Mouse (Mus musculus): ENCODE results near the gene Wfdc5.
"Not testable (repeated sequence)": the region's sequence is repeated elsewhere in the genome, so short reads cannot be mapped to it uniquely, and the experiment has no call there.

Gene Wfdc5

GRCm38 (mm10) chr2:164182692-164183255 is at the start of gene Wfdc5:
TSS of gene Wfdc5 (minus strand) at chr2:164182742.
- DNase-seq (ENCODE audit: low spot score in 2 of 2), result no peak

DNA sequence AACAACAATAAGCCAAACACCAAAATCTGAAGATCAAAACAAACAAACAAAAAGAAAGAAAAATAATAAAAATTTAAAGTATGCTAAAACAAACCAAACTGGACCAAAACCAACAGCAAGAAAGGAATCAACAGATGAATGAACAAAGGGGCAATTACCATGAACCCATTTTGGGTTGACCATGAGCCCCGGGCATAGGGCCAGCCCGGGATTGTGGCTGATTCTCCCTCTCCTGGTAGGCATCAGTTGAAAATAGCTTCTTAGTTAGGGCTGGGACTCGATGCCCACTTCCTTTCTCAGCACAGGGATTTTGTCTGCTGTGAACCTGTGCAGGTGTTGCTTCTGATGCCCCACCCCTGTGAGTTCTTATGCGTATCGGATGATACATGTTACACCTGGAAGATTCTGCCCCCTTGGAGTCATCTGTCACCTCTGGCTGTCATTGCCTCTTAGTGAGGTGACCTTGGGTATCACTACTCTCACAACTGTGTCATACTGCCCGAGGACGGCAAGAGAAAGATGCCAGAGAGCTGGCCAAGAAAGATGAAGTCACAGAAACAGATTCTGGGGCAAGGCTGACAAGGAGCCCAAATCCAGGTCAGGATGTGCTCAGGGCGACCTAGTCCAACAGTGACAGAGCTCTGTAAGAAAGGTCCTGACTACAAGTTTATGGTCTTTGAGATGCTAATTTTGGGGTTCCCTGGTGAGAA is 46.0 kb upstream of the Wfdc5 start:
- no peak for DNase-seq (ENCODE audit: low spot score in 2 of 2)

GRCm38 (mm10) chr2:164221522-164221921 is 39.0 kb upstream of the Wfdc5 start, which contains the start of gene Wfdc15b:
TSS of gene Wfdc15b (minus strand) at chr2:164221660.
- no peak for DNase-seq (ENCODE audit: low spot score in 2 of 2)

DNA sequence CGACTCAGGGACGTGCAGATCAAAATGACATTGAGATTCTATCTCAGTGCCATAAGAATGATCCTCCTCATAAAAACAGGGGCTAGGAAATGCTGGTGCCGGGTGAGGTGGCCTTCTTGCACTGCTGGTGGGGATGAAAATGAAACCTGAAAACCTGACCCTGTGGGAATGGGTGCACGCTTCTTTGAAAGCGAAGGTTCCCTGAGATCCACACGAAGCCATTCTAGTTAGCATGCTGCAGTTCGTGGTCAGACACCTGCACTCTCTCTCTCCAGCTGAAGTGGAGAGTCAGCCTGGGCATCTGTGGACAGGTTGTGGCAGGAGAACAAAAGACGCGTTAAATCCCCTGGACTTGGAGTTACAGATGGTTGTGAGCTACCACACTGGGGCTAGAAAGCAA is 36.8 kb upstream of the Wfdc5 start:
- no peak for DNase-seq (ENCODE audit: low spot score in 2 of 2)

DNA sequence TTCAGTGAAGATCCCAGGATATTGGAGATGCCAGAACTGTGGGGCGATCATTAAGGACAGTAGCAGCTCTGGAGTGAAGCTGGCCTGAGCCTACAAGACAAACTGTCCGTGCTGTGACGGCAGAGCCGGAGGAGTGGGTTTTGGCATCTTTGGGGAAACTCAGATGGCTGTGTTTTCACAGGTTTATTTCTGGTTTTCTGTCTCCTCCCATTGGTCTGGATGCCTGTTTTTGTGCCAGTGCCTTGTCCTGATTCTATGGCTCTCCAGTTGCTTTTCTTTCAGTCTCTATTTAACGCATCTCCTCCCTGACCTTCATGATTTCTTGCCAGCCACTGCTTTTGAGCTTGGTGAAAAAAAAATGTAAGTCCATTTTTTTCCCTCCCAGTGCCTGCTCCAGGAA is 30.2 kb upstream of the Wfdc5 start:
- DNase-seq (ENCODE audit: low spot score in 2 of 2), result no peak

GRCm38 (mm10) chr2:164210892-164211291 is 28.4 kb upstream of the Wfdc5 start:
- no peak for DNase-seq (ENCODE audit: low spot score in 2 of 2)

- no peak for DNase-seq (ENCODE audit: low spot score in 2 of 2)
Observed at GRCm38 (mm10) chr2:164206676-164207075, 24.1 kb upstream of the Wfdc5 start.

DNA sequence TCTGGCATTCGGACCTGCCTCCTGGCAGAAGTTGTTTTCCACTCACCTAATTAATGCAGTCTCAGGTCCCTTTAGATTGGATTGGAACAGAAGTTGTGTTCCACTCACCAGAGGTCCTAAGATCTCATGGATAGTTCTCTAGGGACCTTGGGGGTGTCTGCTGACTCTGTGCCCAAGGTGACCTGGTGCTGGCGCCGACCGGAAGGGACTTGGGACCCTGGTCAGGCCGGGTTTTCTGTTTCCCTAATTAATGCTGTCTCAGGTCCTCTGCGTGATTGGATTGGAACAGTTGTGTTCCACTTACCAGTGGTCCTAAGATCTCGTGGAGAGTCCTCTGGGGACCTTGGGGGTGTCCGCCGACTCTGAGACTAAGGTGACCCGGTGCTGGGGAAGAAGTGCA is 23.5 kb upstream of the Wfdc5 start:
- not testable (repeated sequence) for DNase-seq (ENCODE audit: low spot score in 2 of 2)

GRCm38 (mm10) chr2:164199626-164200327 is 17.2 kb upstream of the Wfdc5 start, which contains the start of gene Wfdc15a:
TSS of gene Wfdc15a (minus strand) at chr2:164200130.
- DNase-seq (ENCODE audit: low spot score in 2 of 2), result no peak

DNA sequence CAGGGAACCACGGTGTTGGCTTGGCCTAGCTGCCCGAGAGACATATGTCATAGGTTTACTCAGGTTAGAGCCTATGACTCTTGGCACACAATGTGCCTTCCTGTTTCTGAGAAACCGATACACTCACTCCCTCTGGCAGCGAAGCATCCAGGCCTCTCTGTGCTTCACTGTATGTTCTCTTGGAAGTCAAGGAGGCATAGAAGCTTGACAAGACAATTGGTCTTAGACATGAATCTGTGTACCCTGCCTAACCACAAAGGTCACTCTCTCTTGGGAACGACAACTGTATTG is 14.1 kb upstream of the Wfdc5 start:
- no peak for DNase-seq (ENCODE audit: low spot score in 2 of 2)

DNA sequence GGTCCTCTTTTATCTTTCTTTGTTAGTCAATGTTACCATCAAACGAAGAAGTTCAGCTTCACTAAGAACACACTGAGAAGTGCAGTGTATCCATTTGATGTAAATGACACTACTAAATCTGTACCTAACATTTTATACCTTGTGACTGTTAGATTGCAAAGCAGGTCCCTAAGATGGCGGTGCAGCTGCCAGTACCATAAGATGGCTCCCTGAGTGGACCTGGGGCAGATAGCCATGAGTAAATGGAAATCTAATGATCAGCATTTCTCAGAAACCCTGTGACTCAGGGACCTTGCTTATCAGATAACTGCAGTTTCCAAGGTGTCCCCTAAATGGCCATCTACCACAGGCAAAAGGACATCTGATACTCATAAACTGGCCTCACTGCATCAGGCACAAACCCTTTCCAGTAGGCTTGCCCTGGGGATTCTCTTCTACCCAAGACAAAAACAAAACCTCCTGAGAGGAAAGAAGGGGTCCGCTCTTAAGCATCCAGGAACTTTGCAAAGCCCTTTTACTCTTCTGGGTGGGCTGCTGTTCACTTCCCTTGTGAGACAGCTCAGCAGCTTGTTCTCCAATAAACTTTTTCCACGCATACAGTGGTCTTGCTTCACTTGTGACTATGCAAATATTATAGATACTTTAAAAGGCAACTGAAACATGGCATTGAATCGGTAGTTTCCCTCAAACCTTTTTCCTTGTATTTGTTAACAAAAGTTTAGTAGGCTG is 13.6 kb upstream of the Wfdc5 start:
- no peak for DNase-seq (ENCODE audit: low spot score in 2 of 2)

GRCm38 (mm10) chr2:164194959-164195630 is 12.6 kb upstream of the Wfdc5 start:
- no peak for DNase-seq (ENCODE audit: low spot score in 2 of 2)

GRCm38 (mm10) chr2:164192279-164192678 is 9.7 kb upstream of the Wfdc5 start:
- DNase-seq (ENCODE audit: low spot score in 2 of 2), result no peak

- no peak for DNase-seq (ENCODE audit: low spot score in 2 of 2)
Observed at GRCm38 (mm10) chr2:164190576-164190975, 8.0 kb upstream of the Wfdc5 start, which contains the start of gene Wfdc12. TSS of gene Wfdc12 (minus strand) at chr2:164190608.

DNA sequence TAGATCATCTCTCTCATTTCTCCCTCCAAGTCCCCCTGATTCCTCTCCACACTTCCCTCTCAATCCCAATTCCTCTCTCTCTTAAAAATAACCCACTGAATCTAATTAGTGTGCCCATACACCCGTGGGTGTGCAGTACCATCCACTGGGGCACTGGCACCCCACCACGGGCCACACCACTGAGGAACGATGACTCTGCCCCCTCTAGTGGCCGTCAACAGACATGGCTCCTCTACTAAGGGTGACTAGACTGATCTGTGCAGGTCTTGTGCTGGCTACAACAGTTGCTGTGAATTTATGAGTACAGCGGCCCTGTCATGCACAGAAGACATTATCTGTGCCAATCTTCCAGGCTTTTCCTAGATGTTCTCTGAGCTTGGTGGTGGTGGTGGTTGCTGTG is 6.2 kb upstream of the Wfdc5 start:
- no peak for DNase-seq (ENCODE audit: low spot score in 2 of 2)

DNA sequence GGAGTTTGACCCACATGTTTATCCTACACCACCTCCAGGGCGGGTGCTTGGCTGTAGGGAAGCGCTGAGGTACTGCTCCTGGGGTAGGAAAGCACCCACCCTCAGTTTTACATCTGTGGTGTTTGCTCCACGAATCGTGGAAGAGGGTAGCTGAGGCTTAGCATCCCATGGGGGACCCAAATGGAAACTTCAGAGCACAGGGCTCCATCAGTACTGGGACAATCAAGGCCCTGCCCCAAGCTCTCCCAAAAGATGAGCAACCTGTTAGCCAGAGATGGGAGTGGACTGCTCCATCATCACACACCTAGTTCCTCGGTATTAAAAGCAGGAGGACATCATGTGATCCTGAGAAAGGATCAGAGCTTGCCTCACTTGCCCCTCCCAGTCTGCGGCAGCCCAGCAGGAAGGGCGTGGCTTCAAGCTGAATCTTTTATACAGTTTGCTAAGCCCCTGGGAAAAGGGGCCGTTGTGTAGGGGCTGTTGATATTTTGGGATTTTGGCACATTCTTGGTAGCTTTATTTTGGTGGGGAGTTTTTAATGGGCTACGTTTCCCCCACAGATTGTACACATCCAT is 1.7 kb upstream of the Wfdc5 start:
- DNase-seq (ENCODE audit: low spot score in 2 of 2), result no peak

DNA sequence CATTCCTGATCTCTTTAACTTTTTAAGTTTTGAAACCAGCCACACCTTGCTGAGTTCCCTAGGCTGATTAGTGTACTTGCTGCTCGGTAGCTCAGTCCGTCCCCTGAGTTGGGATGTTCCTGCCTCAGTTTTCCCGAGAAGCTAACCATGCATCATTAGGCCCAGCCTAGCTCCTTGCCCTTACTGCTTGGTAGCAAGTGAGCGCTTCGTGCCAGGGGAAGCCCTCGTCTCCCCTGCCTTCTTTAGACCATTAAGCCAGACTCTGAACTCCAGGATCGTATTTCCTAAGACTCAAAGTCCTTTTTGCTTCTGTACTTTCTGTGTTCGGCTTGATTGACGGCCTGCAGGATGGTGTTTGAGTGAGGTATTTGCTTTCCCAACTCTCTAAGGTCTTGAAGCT is 798 bp upstream of the Wfdc5 start:
- DNase-seq (ENCODE audit: low spot score in 2 of 2), result no peak

DNA sequence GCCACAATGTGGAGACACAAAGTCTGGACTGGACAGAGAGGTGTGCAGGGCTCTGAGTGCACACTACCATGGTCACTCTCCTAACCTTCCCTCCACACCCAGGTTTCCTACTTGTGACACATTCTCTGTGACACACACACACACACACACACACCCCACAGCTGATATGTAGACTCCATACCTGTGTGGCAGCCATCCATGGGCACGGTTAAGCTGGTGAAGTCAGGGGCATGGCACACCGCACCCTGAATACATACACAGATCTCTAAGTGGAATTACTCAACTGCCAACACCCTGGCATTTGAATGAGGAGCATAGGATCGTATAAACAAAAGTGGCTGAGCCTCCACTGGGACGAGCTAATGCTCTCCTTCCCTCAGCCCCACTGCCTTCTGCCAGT is 1.8 kb downstream of the Wfdc5 start:
- no peak for DNase-seq (ENCODE audit: low spot score in 2 of 2)

DNA sequence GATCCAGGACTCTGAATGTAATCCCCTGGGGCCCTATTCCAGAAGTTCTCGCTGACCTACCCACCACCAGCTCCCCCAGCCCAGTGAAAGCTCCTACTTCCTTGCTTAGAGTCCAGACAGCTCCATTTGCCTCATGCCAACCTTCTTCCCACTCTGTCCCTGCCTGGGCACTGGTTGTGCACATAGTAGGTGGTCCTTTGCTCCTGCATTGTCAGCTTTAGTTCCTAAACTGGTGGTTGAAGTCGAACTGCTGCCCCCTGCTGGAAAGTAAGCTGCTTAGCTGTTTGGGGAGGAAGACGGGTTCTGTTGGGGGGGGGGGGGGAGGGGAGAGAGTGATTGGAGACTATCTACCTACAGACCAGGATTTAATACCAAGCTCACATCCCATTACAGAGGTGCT is 2.4 kb downstream of the Wfdc5 start:
- DNase-seq (ENCODE audit: low spot score in 2 of 2), result no peak

DNA sequence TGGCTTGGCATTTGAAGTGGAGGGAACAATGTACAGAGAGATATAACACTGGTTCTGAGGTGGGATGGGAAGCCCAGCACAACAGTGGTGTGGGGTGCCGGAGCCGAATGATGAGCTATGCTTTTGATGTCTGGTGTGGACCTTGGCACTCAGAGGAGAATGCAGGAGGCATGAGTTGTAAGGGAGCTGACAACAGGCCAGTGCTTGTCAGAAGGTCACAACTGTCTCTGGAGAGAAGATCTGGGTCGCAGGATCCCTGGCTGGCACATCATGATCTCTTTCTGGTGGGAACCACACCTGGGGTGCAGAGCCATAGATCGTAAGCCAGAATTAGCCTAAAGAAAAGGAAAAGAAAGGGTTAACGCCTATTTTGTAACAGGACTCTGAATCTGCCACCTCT is 4.7 kb downstream of the Wfdc5 start:
- no peak for DNase-seq (ENCODE audit: low spot score in 2 of 2)

DNA sequence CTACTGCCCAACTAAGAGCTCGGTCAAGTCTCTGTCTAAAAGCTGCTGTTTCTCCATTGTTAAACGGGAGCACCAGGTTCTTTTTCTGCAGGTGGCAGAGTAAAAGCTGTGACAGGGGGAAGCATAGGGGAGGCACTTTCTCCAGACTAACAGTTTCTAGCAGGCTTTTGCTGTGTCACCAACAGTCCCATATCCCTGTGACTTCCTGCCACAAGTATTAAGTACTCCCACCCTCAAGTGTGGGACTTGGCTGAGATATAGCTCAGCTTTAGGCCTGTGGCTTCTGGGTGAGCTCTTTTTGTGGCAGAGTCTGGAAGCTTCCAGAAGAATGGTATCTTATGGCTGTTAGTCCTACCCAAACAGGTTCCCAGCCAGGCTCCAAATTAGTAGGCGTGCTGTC is 6.7 kb downstream of the Wfdc5 start:
- no peak for DNase-seq (ENCODE audit: low spot score in 2 of 2)

Measured in frontal cortex, postnatal 14 days (tissue).